Mouse (Mus musculus): ENCODE measurements around the gene Arrdc5.

GRCm38 (mm10) chr17:56256239-56256881, 43.7 kb downstream of the Arrdc5 start, which contains the start of gene Fem1a:
- TF ChIP-seq EP300 (IDR thresholded peaks at IDR 0.05; ENCODE audit: low read length) (no peak), ZC3H11A (IDR thresholded peaks at IDR 0.05; ENCODE audit: low read depth, low read length) (0 out of 2 replicates have a peak, but pooled peaks have one; percentile 21), ELF1 (IDR thresholded peaks at IDR 0.05; ENCODE audit: low read depth, low read length) (peak; percentile 93), CTCF (conservative IDR thresholded peaks at IDR 0.05 in 1 of 2, IDR thresholded peaks at IDR 0.05 in 1 of 2; ENCODE audit: low read depth in 2 of 2, low read length in 2 of 2) (no peak), ZMIZ1 (IDR thresholded peaks at IDR 0.05; ENCODE audit: low read depth, low read length) (peak; percentile 83), BHLHE40 (IDR thresholded peaks at IDR 0.05; ENCODE audit: low read depth, low read length) (0 out of 2 replicates have a peak, but pooled peaks have one; percentile 4), PAX5 (IDR thresholded peaks at IDR 0.05; ENCODE audit: low read length) (no peak), SMC3 (IDR thresholded peaks at IDR 0.05; ENCODE audit: low read depth, low read length) (no peak), KAT2A (IDR thresholded peaks at IDR 0.05; ENCODE audit: insufficient replicate concordance, low read length) (peak; percentile 100), CHD2 (IDR thresholded peaks at IDR 0.05; ENCODE audit: low read length) (peak; percentile 63; the same call in 1 of the 2 replicates), POLR2A (IDR thresholded peaks at IDR 0.05; ENCODE audit: low read depth, low read length) (peak; percentile 69; the same call in 1 of the 2 replicates), POLR2AphosphoS2 (IDR thresholded peaks at IDR 0.05; ENCODE audit: low read depth, low read length) (peak; percentile 88; the same call in 1 of the 2 replicates)

Measured in CH12.LX (cell line).